Mouse (Mus musculus) kidney, adult 2 months (tissue): ENCODE measurements around the gene Cd300ld3. TPM values are rescaled to one million over a fixed set of nuclear protein-coding genes. Genes with fewer than 3 reads are reported as not detected.
A peak's percentile ranks its signal among the peaks of the same experiment; 100 is the strongest.

Experiments
- DNase-seq: peaks from one replicate; pipeline ENCODE4 v3.0.0; 2021
- H3K27ac ChIP-seq: fragments of 200-500 bp; 2 replicates; pipeline ENCODE4 v1.5.1; 2012; ENCODE audit warnings: low read depth, low read length, control low read depth, inconsistent platforms; ENCODE audit not compliant: insufficient read depth
- H3K27me3 ChIP-seq: fragments of 200-500 bp; replicated peaks from 2 replicates; pipeline ENCODE4 v1.6.1; 2012; ENCODE audit warnings: mild to moderate bottlenecking, moderate library complexity, low read length, inconsistent platforms; ENCODE audit not compliant: control insufficient read depth, insufficient read depth
- H3K36me3 ChIP-seq: fragments of 200-500 bp; 2 replicates; pipeline ENCODE4 v1.6.1; 2012; ENCODE audit warnings: mild to moderate bottlenecking, moderate library complexity, low read length, inconsistent platforms; ENCODE audit not compliant: control insufficient read depth, insufficient read depth
- H3K4me1 ChIP-seq: fragments of 200-500 bp; 2 replicates; pipeline ENCODE4 v1.6.1; 2011; ENCODE audit warnings: low read length; ENCODE audit not compliant: control insufficient read depth, insufficient read depth
- H3K4me3 ChIP-seq: fragments of 200-500 bp; 2 replicates; pipeline ENCODE4 v1.5.1; 2011; ENCODE audit warnings: mild to moderate bottlenecking, low read depth, low read length, control low read depth; ENCODE audit not compliant: insufficient read depth
- CTCF ChIP-seq: fragments of 200-500 bp; conservative IDR thresholded peaks from 2 replicates; pipeline ENCODE4 v1.5.1; 2011; ENCODE audit warnings: low read depth, mild to moderate bottlenecking, control low read depth, low read length, moderate library complexity, mixed read lengths; ENCODE audit not compliant: insufficient read depth, insufficient read length
- POLR2A ChIP-seq: fragments of 200-500 bp; IDR thresholded peaks from one replicate; pipeline ENCODE4 v1.6.1; 2011; ENCODE audit warnings: low read depth, low read length, control low read depth
- WGBS: fragments of 180-500 bp; shearing (Covaris S2); methylation state at CpG from one replicate; pipeline ENCODE4 v1.1.7; 2018; 5-methylcytosine and 5-hydroxymethylcytosine counted together
- polyA plus RNA-seq: library from polyadenylated mRNA; depleted of rRNA; stranded (reverse); fragments of >200 nt; gene quantifications from 2 replicates; pipeline ENCODE4 v1.2.3, GENCODE M21; 2012; rRNA removed

Gene Cd300ld3
- polyA plus RNA-seq: 8.1 and 15.8 TPM in 2 replicates

DNA sequence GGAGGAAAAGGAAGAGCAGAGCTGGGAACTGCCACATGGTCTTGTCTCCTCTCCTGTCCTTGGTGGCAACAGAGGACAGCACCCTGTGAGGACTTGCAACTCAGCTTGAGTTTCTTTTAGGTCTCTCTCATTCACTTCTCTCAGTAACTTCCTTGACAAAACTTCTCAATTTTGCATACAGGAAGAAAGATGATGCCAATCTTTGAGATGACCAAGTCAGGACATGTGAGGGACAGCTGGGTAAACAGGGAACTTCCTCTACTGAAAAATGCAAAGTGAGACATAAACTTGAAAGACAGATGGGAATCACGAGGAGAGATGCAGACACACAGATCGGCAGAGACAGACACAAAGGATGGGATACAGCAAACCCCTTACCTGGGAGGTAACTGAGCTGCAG is at the start of gene Cd300ld3:
Cd300ld3 (minus strand) TSS at position 151 of the 400 bp plus-strand sequence.
- H3K27me3 ChIP-seq: no peaks in the 10 kb centered on the region
- 71% methylated on average over 2 of the region's 2 CpGs for WGBS
- no peak for TF ChIP-seq CTCF
- no peak for TF ChIP-seq POLR2A
- no peaks in the 10 kb centered on the region for H3K4me1 ChIP-seq
- no peak within 1 kb of the TSS for H3K4me3 ChIP-seq
- no peak within 1 kb of the TSS for H3K27ac ChIP-seq
- DNase-seq: no peak
- no peaks in the 10 kb centered on the region for H3K36me3 ChIP-seq

- TF ChIP-seq POLR2A (no peak), CTCF (no peak)
- Histone ChIP-seq H3K36me3 (no peaks in the 10 kb centered on the region), H3K4me3 (no peak overlapping the region), H3K27me3 (no peaks in the 10 kb centered on the region), H3K27ac (no peak overlapping the region), H3K4me1 (no peaks in the 10 kb centered on the region)
- 23% methylated on average over 4 of the region's 4 CpGs for whole genome bisulfite sequencing
- DNase-seq: no peak
Measured at GRCm38 (mm10) chr11:115092140-115092539, 43.9 kb upstream of the Cd300ld3 start.

- Histone ChIP-seq H3K4me1 (no peaks in the 10 kb centered on the region), H3K27me3 (no peaks in the 10 kb centered on the region), H3K4me3 (no peak within 1 kb of the TSS), H3K36me3 (no peaks in the 10 kb centered on the region), H3K27ac (no peak within 1 kb of the TSS)
- no peak for TF ChIP-seq POLR2A
- no peak for TF ChIP-seq CTCF
- no peak for DNase-seq
- WGBS: 2% methylated on average over 36 of the region's 36 CpGs
Measured at GRCm38 (mm10) chr11:115091362-115091901, 43.2 kb upstream of the Cd300ld3 start, which contains the start of gene Rab37. Rab37 (plus strand) TSS chr11:115091431.

DNA sequence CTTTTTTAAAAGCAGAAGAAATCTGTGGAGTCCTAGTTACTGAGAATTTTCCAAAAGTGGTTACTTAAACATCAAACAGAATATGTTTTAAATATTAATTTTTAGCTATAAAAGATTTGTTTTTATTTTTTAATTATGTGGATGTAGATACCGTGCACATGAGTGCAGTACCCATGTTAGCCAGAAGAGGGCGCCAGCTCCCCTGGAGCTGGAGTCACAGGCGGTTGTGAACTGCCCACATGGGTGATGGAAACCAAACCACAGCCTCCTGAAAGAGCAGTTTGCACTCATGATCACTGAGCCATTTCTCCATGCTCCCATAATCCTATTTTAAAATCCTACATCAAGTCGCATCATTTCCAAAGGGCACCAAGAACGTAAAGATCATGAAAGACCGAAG is 41.6 kb upstream of the Cd300ld3 start:
- Histone ChIP-seq H3K27ac (no peak overlapping the region), H3K36me3 (no peaks in the 10 kb centered on the region), H3K27me3 (no peaks in the 10 kb centered on the region), H3K4me1 (no peaks in the 10 kb centered on the region), H3K4me3 (no peak overlapping the region)
- 66% methylated on average over 6 of the region's 6 CpGs for WGBS
- TF ChIP-seq POLR2A (no peak), CTCF (peak; percentile 40)
- DNase-seq: no peak

GRCm38 (mm10) chr11:115086213-115086612 is 38.0 kb upstream of the Cd300ld3 start:
- no peaks in the 10 kb centered on the region for H3K4me1 ChIP-seq
- no peak overlapping the region for H3K27ac ChIP-seq
- no peak overlapping the region for H3K4me3 ChIP-seq
- 39% methylated on average over 7 of the region's 7 CpGs for WGBS
- TF ChIP-seq CTCF (no peak), POLR2A (no peak)
- no peaks in the 10 kb centered on the region for H3K36me3 ChIP-seq
- no peak for DNase-seq
- H3K27me3 ChIP-seq: no peaks in the 10 kb centered on the region

DNA sequence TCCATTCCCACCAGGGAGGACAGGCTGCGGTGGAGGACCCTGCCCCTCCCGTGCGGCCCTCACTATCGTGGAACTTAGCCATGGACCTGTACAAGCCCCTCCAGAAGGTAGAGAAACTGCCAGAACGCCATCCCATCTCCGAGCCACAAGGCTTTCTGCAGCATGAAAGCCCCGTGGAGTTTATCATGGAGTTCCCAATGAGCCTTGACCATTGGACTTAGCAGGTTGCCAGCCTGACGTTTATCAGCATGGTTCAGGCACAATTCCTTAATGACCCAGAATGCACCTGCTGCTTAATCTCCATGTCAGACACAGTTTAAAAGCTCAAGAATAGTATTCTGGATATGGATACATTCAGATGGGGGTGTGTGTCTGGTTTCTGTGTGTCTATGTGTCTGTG is 36.9 kb upstream of the Cd300ld3 start:
- no peak overlapping the region for H3K4me3 ChIP-seq
- H3K27ac ChIP-seq: no peak overlapping the region
- WGBS: 65% methylated on average over 8 of the region's 8 CpGs
- no peak for DNase-seq
- no peaks in the 10 kb centered on the region for H3K27me3 ChIP-seq
- H3K36me3 ChIP-seq: no peaks in the 10 kb centered on the region
- H3K4me1 ChIP-seq: no peaks in the 10 kb centered on the region
- TF ChIP-seq POLR2A (no peak), CTCF (no peak)

- TF ChIP-seq POLR2A (no peak), CTCF (no peak)
- DNase-seq: no peak
- Histone ChIP-seq H3K4me3 (no peak overlapping the region), H3K27ac (no peak overlapping the region), H3K36me3 (no peaks in the 10 kb centered on the region), H3K27me3 (no peaks in the 10 kb centered on the region), H3K4me1 (no peaks in the 10 kb centered on the region)
- WGBS: 48% methylated on average over 12 of the region's 12 CpGs
Measured at GRCm38 (mm10) chr11:115084595-115084994, 36.4 kb upstream of the Cd300ld3 start.
